Mouse (Mus musculus): ENCODE measurements around the gene Fryl.

- TF ChIP-seq GATA1 (IDR thresholded peaks at IDR 0.05; ENCODE audit: borderline replicate concordance, low read length) (no peak), FLI1 (IDR thresholded peaks at IDR 0.05; ENCODE audit: low read length) (no peak)
Measured at GRCm38 (mm10) chr5:73032481-73032880, 223.9 kb downstream of the Fryl start.
